Mouse (Mus musculus): Measurements from ENCODE around the gene Ifi202b. TPM values are rescaled to one million over a fixed set of nuclear protein-coding genes. Genes with fewer than 3 reads are reported as not detected.
"Not testable (repeated sequence)": the region's sequence is repeated elsewhere in the genome, so short reads cannot be mapped to it uniquely, and the experiment has no call there.

Gene Ifi202b
- polyA plus RNA-seq, 1 experiment from 2014 or later: not detected

DNA sequence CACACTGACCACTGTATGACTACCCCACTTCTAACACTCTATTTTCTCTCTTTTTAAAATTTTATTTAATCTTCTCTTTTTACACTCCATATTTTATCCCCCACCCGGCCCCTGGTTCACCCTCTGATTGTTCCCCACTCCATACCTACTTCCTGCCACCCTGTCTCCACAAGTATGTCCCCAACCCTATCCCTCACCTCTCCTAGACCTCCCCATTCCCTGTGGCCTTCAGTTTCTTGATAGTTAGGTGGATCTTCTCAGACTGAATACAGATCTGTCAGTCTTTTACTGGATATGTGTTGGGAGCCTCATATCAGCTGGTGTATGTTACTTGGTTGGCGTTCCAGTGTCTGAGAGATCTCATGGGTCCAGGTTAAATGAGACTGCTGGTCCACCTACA, 68.0 kb downstream of the Ifi202b start:
- no peaks in the 10 kb centered on the region for H3K9me3 ChIP-seq (ENCODE audit: control insufficient read depth, low read length)
- H3K9ac ChIP-seq: no peak overlapping the region
- H3K36me3 ChIP-seq (replicated peaks; ENCODE audit: control insufficient read depth, insufficient read depth): no peaks in the 10 kb centered on the region
- H3K4me1 ChIP-seq (replicated peaks; ENCODE audit: control insufficient read depth, insufficient read depth, low read length): no peaks in the 10 kb centered on the region
- no peaks in the 10 kb centered on the region for H3K27me3 ChIP-seq (ENCODE audit: control insufficient read depth, insufficient read depth, low read length)
- WGBS: 82% methylated on average over 2 of the region's 2 CpGs
- ATAC-seq (ENCODE audit: low FRiP score) (no peak), DNase-seq (ENCODE audit: low spot score) (no peak)
- H3K27ac ChIP-seq: no peak overlapping the region
- H3K4me3 ChIP-seq (replicated peaks; ENCODE audit: low read length): no peak overlapping the region
- H3K4me2 ChIP-seq (replicated peaks): no peak overlapping the region

DNA sequence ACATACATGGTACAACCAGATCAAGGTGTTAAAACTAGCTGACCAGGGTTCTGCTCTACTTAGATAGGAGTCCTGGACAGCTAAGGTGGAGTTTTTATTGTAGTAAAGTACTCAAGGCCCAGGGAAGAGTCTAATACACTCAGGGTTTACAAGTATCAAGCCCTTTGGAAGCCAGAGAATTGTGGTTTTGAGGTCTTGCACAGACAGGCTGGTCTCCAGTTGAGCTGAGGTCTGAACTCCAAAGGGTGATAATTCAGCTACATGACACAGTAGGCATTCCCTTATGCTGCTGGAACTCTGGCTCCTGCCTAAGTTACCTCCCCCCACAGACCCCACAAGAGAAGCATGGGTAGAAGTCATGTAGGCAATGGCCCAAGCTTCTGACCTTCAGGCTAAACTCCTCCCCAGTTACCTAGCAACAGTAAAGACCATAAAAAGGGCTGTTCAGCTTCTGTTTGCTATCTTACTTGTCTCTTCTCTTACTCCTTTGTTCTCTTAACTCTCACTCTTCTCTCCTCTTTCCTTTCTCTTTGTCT, 69.2 kb downstream of the Ifi202b start:
- H3K27ac ChIP-seq; H3K4me1 ChIP-seq (replicated peaks; ENCODE audit: control insufficient read depth, insufficient read depth, low read length); DNase-seq (ENCODE audit: low spot score); H3K4me3 ChIP-seq (replicated peaks; ENCODE audit: low read length); H3K27me3 ChIP-seq (ENCODE audit: control insufficient read depth, insufficient read depth, low read length); H3K36me3 ChIP-seq (replicated peaks; ENCODE audit: control insufficient read depth, insufficient read depth); H3K9me3 ChIP-seq (ENCODE audit: control insufficient read depth, low read length); H3K4me2 ChIP-seq (replicated peaks); ATAC-seq (ENCODE audit: low FRiP score); H3K9ac ChIP-seq: not testable (repeated sequence)

Other genes starting within 250 kb of the Ifi202b start
- gene Ifi207, start 241.0 kb downstream of the Ifi202b start, polyA plus RNA-seq (2014; fragmentation: Nextera tagmentation; extraction: Ambion mirVana): 0.53 and 0.64 TPM in 2 replicates
- gene Ifi204, start 215.8 kb downstream of the Ifi202b start, polyA plus RNA-seq (2014; fragmentation: Nextera tagmentation; extraction: Ambion mirVana): 1.3 TPM in 2 replicates
- gene Ifi211, start 69.7 kb downstream of the Ifi202b start, polyA plus RNA-seq (2014; fragmentation: Nextera tagmentation; extraction: Ambion mirVana): 0.37 and 0.59 TPM in 2 replicates
- 0.99 and 1.4 TPM in 2 replicates for gene Mndal, start 40.3 kb downstream of the Ifi202b start, polyA plus RNA-seq (2014; fragmentation: Nextera tagmentation; extraction: Ambion mirVana)
- 0.51 and 1.2 TPM in 2 replicates for gene Ifi203, start 40.1 kb downstream of the Ifi202b start, polyA plus RNA-seq (2014; fragmentation: Nextera tagmentation; extraction: Ambion mirVana)
- not detected in 2 replicates for gene Ifi205, start 49.1 kb upstream of the Ifi202b start, polyA plus RNA-seq (2014; fragmentation: Nextera tagmentation; extraction: Ambion mirVana)
- not detected in 2 replicates for gene Olfr433, start 58.0 kb upstream of the Ifi202b start, polyA plus RNA-seq (2014; fragmentation: Nextera tagmentation; extraction: Ambion mirVana)
- not detected in 2 replicates for gene Olfr432, start 66.5 kb upstream of the Ifi202b start, polyA plus RNA-seq (2014; fragmentation: Nextera tagmentation; extraction: Ambion mirVana)
- gene Olfr430, start 83.9 kb upstream of the Ifi202b start, polyA plus RNA-seq (2014; fragmentation: Nextera tagmentation; extraction: Ambion mirVana): not detected in 2 replicates
- not detected in 2 replicates for gene Olfr429, start 101.6 kb upstream of the Ifi202b start, polyA plus RNA-seq (2014; fragmentation: Nextera tagmentation; extraction: Ambion mirVana)
- not detected in 2 replicates for gene Olfr427, start 114.1 kb upstream of the Ifi202b start, polyA plus RNA-seq (2014; fragmentation: Nextera tagmentation; extraction: Ambion mirVana)
- not detected in 2 replicates for gene Olfr231, start 138.4 kb upstream of the Ifi202b start, polyA plus RNA-seq (2014; fragmentation: Nextera tagmentation; extraction: Ambion mirVana)
- not detected in 2 replicates for gene Olfr424, start 148.8 kb upstream of the Ifi202b start, polyA plus RNA-seq (2014; fragmentation: Nextera tagmentation; extraction: Ambion mirVana)
- not detected in 2 replicates for gene Olfr420, start 172.9 kb upstream of the Ifi202b start, polyA plus RNA-seq (2014; fragmentation: Nextera tagmentation; extraction: Ambion mirVana)
- gene Spta1, start 190.0 kb upstream of the Ifi202b start, polyA plus RNA-seq (2014; fragmentation: Nextera tagmentation; extraction: Ambion mirVana): 0.12 and 0.37 TPM in 2 replicates